Mouse (Mus musculus) urinary bladder, postnatal 36 days (tissue): ENCODE measurements around the gene Gpha2.
A peak's percentile ranks its signal among the peaks of the same experiment; 100 is the strongest.

Experiments
- DNase-seq, 2 experiments: peaks; one replicate each; pipeline ENCODE4 v3.0.0; 2022; ENCODE audit warnings: low spot score in 2 of 2, mixed read lengths in 1 of 2

Gene Gpha2

DNA sequence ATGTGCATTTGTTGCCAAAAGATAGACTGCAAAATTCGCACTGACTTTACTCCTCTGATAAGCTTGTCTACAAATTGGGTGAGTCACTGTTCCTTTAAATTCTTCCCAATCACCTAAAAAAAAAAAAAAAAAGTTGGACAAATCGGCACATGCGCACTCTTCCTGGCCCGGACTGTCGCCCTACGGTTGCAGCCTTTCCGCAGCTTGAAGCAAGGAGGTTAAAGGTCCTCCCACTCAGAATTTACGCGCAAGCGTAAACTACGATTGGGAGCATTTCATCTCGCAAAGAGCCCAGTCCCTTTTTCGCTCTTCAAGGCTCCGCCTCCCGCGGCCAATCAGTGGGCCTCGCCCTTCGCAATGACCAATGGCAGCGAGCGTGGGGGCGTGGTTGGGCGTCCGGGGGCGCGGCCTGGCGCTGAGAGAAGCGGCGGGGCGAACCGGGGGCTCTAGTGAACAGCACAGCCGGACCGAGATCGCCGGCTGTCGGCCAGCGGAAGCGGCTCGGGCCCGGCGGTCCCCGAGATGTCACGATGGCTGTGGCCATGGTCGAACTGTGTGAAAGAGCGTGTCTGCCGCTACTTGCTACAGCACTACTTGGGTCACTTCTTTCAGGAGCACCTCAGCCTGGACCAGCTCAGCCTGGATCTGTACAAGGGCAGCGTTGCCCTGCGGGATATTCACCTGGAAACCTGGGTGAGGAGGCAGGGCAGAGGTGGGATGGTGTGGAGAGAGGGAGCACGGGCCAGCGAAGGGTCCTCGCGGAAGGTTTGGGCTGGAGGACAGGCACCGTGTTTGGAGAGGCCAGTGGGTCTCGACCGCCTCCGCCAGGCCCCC is 15.3 kb downstream of the Gpha2 start, which contains the start of gene Atg2a:
Atg2a (plus strand) TSS at position 395 of the 834 bp plus-strand sequence.
- DNase-seq, result peak; percentile 95 to 98

DNA sequence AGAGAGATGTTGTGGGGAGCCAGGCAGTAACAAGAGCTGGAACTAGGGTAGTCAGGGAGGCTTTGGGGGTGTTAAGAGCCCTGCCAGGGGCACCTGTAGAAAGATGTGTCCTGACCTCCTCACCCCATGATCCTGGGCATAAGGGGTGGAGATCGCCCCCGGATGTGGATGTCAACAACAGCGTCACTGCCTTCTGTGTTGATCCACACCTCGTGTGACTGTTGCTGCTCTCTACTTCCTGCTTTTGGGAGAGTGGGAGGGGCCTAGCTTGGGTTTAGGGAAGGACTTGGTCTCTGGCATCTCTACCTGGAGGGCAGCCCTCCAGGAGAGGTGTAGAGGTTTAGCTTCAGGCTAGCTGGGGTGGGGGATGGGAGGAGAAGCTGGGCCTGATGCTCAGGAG is 16.1 kb downstream of the Gpha2 start:
- DNase-seq, result peak; percentile 34 to 60

DNA sequence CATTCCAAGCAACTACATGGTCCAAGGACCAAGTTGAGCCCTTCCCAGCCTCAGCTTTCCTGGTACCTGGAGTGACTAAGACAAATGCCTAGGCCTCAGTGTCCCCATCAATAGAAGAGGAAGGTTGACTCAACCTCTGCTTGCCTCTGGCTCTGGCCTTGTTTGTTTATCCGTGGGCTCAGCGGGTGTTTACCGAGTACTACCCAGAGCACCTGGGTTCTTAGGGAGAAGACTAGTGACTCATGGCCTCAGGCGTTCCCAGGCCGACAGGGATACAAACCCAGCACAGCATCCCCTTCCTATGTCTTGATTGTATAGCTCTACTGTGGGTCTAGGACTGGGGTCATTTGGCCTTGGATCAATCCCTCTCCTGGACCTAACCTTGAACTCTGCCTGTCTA is 17.0 kb downstream of the Gpha2 start:
- no peak for DNase-seq

DNA sequence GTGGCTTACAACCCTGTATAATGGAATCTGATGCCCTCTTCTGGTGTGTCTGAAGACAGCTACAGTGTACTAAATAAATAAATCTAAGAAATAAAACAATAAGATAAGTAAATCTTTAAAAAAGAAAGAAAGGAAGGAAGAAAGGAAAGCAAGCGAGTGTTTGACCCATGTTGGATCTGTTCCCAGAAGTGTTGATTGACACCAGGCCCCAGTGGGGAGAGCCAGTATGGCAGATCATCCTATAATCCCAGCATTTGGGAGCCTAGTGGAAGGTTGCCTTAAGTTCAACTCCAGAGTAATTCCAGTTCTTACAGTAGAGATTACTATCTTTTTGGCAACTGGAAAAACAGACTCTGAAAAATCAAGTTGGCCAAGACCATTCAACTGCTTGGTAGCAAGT is 19.6 kb downstream of the Gpha2 start:
- DNase-seq, result no peak

DNA sequence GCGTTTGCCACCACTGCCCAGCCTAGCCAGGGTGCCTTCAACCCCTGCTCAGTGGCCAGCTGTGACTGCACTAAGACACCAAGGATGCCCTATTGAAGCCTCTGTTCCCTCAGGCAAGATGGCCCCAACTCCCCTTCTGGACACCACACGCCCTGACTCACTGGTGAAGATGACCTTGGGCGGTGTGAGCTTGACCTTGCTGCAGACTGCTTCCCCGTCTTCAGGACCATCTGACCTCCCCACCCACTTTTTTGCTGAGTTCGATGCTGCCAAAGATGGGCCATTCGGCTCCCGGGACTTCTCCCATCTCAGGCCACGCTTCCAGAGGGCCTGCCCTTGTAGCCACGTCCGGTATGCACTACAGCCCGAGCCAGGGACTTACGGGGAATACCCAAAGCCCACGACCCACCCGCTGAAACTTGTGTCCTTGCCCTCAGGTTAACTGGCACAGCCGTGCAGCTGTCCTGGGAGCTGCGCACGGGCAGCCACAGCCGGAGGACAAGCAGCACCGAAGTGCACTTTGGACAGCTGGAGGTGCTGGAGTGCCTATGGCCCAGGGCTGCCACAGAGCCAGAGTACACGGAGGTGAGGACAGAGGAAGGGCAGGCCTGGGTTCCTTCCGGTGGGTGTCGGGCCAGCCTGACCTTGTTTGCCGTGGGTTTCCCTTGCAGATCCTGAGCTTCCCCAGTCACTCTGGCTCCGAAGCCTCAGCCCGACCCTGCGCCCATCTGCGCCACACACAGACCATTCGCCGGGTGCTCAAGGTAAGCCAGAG is 21.5 kb downstream of the Gpha2 start:
- no peak for DNase-seq

GRCm38 (mm10) chr19:6253021-6253420 is 26.8 kb downstream of the Gpha2 start:
- DNase-seq, result no peak

DNA sequence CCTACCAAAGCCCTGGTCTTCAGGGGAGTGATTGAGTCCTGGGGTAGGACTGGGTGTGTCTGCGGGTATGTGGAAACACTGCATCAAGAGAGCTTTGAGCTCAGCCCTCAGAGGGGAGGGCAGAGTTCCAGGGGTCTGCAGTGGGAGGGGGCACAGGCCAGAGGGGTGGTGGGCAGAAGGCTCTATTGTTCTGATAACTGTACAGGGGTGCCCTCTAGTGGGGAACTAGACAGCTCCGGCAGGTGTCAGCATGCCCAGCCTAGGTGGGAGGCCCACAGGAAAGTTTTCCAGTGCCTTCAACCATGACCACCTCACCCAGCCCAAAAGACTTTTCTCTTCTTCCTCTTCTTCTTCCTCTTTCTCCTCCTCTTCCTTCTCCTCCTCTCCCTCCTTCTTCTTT is 34.2 kb downstream of the Gpha2 start:
- no peak for DNase-seq

DNA sequence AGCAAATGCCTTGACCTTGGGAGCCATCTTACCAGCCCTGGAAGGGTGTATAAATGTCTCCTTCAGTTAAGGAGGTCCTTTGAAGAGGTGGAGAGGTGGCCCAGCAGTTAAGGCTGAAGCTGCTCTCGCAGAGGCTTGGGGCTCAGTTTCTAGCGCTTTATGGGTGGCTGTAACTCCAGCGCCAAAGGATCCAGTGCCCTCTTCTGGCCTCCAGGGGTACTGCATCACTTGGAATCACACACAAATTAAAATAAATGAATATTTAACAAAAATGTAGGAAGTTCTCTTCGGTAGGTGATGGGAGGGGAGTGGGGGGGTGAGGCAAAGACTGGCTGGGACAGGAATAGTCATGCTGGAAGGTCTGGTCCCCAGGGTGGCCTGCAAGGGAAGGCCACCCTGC is 34.8 kb downstream of the Gpha2 start:
- DNase-seq, result no peak

DNA sequence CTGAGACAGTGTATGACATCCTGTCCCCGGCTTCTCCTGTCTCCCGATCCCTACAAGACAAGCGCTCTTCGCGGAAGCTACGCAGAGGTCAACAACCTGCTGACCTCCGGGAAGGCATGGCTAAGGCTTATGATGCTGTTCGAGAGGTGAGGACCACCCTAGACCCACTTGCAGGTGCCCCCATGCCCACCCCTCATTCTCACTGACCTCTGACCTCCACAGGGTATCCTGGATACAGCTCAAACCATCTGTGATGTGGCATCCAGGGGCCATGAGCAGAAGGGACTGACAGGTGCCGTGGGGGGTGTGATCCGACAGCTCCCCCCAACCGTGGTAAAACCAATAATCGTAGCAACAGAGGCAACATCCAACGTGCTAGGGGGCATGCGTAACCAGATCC is 35.2 kb downstream of the Gpha2 start:
- no peak for DNase-seq

DNA sequence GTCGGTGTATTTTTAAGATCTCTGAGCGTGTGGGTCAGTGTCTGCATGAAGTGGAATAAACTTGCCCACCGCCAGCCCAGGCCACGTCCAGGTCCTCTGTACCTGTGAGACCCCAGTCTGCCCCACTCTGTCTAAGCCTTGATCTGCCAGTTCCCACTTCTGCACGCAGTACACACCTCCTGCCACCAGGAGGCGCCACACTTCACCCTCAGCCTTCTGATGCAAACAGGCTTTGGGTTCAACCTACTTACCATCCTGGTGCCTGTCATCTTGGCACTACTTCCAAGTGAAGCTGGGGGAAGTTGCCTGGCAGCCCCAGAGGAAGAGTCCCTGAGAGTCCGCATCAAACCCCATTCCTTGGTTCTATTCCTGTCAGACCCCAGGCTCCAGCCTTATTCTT is 36.0 kb downstream of the Gpha2 start:
- peak; percentile 42 to 67 for DNase-seq

GRCm38 (mm10) chr19:6262839-6263433 is 36.8 kb downstream of the Gpha2 start:
- DNase-seq, result no peak

DNA sequence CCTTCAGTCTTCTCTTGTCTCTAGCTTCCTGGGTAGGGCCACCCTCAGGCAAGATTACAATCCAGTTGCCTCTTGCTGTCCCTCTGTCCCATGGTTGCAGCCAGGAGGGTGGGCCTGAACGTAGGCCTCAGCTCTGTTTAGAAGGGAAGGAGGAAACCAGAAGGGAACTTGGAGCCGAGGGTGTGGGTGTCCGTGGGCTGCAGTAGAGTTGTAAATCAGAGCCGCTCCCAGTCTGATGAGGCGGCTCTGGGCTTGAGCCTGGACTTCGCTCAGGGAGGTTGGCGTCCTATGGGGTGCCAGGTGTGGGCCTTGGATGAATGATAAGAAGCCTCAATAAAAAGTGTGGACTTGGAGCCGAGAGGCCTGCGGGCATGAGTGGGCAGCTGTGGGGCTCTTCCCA is 38.0 kb downstream of the Gpha2 start:
- DNase-seq, result no peak

DNA sequence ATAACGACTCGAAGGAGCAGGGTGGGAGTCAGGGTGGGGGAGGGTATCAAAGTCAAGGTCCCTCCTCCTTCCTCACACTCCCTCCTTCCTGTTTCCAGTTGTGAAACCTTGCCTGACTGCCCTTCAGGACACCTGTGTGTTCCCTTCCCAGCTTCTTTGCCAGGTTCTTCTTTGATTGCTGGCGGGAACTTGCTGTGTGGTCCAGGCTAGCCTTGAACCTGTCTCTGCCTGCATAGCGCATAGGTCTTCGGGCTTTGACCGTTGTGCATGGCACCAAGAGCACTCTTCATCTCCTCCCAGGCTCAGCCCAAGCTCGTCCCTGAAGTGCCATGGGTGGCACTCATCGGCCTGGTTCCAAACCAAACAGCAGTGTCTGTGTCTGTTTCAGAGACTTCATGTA is 38.8 kb downstream of the Gpha2 start:
- DNase-seq, result no peak

DNA sequence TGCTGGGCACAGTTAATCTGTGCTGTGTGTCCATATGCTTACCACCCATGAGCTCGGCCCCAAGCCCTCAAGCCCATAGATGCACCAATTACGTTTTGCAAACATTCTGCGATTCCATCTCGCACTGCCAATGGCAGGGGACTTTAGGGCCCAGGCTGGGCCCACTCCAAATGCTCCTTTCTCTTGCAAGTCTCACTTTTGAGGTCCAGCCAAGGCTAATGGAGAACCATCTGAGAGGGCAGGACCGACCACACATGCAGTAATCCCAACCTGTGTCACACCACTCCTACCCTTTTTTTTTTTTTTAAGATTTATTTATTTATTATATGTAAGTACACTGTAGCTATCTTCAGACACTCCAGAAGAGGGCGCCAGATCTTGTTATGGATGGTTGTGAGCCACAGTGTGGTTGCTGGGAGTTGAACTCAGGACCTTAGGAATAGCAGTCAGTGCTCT is 39.6 kb downstream of the Gpha2 start:
- no peak for DNase-seq

- DNase-seq, result no peak
Measured at GRCm38 (mm10) chr19:6267306-6268169, 41.4 kb downstream of the Gpha2 start.

DNA sequence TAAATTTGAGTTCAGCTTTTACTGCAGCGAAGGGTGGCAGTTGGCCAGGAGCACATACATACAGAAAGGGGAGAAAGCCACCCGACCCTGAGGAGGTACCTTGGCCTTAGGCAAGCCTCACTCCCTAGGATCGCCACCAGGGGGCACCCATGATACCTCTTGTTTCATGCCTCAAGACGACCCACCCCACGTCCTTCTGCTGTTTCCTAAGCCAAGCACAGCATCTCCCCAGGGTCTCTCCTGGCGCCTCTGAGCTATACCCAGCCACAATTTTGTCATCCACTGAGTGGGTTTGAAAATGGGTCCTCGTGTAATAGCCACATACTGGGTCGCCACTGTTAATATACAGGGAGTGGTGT is 42.0 kb downstream of the Gpha2 start:
- DNase-seq, result peak; percentile 78 to 87

DNA sequence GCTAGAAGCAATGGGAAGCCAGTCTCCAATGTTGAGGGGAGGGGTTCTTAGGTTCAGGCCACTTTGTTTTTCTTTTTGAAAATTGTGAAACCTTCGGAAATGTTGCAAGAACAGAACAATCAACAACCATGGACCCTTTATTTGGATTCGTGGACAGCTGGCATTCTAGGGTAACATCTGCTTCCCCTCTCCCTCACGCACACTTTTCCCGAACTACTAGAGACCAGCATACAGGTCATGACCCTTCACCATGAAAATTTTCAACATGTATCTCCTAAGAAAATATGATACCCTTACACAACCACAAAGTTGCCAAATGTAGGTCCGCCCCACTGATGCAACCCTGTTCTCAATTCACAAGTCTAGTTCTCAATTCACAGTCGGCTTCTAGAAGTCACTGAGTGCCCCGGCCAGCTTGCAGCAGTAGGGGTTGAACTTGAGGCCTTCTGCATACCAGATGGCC is 42.5 kb downstream of the Gpha2 start:
- DNase-seq, result no peak

DNA sequence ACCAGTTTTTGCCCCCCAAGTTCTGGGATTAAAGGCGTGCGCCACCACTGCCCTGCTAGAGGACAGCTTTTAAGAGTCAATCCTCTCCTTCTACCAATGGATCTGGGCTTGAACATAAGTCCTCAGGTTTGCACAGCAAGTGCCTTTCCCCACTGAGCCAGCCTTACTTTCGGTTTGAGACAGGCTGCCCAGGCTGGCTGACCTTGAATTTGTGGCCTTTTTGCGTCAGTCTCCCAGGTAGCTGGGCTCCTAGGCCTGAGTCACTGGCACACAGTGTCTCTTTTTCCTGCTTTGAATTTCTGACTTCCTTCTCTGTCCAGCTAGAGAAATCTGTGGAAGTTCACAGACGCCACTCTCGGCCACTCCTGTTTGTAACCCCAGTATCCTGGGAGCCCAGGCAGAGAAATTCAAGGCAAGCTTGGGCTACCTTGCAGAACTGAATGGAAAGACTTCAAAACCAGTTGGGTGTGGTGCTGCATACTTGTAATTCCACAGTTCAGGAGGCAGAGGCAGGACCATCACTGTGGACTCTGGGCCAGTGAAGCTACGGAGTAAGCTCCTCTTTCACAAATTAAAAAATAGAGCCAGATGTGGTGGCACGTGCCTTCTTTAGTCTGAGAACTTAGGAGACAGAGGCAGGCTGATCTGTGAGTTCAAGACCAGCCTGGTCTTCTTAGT is 43.8 kb downstream of the Gpha2 start:
- DNase-seq, result no peak

GRCm38 (mm10) chr19:6270661-6271060 is 44.5 kb downstream of the Gpha2 start:
- no peak for DNase-seq

DNA sequence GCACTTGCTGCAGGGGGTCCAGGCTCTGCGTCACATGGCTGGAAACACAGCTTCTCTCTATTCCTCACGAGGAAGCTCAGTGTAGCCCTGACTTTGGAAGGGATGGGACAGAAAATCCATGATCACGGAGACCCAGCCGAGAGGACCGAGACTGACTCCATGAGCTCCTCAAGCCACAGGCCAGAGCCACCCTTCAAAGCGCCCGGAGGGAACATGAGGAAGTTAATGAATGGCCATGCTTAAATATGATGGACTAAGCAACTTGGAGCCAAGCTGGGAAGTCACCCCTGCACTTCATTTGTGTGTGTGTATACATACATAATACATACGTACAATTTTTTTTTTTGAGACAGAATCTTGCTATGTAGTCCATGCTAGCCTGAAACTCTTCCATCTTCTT is 45.0 kb downstream of the Gpha2 start:
- DNase-seq, result no peak

DNA sequence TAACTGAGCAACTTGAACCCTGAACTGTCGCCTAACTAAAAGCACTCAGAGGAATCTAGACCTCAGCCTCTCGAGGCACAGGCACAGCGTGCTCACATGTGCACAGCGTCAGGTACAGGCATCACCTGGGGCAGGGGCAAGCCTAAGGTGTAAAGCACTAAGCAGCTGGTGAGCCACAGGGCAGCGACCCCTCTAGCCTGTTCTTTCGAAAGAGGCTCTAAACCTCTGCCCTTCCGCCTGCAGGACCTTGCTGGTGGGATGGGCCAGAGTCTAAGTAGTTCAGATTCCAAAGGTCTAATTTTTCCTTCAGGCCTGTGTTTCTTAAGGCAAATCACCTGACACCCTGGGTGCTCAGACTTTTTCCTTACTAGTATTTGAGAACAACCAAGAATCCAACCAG is 45.9 kb downstream of the Gpha2 start:
- no peak for DNase-seq
